Mouse (Mus musculus) adrenal gland, postnatal 14 days (tissue): ENCODE results near the gene Tor1aip2. TPM values are rescaled to one million over a fixed set of nuclear protein-coding genes. Genes with fewer than 3 reads are reported as not detected.

Experiments
- DNase-seq: peaks from one replicate; pipeline ENCODE4 v3.0.0; 2021; ENCODE audit warnings: mixed read lengths
- long read RNA-seq, 2 experiments: library from polyadenylated mRNA; stranded (forward); transcript quantifications; one replicate each; pipeline ENCODE4 v2.0.0; 2021
- total RNA-seq: library from RNA; stranded (reverse); gene quantifications from 2 replicates; pipeline ENCODE4 v1.2.3, GENCODE M21; 2021

The Tor1aip2 gene
- 113 and 124 TPM in 2 replicates for total RNA-seq
- long read RNA-seq, experiment 1, full-length matches to known transcripts = 33 of 64 reads
- long read RNA-seq, experiment 1, partial matches to known transcripts = 9 of 64 reads
- long read RNA-seq, experiment 1, other reads (novel, unspliced or antisense) = 22 of 64 reads
- long read RNA-seq, experiment 2, full-length matches to known transcripts = 24 of 38 reads
- long read RNA-seq, experiment 2, partial matches to known transcripts = 0 of 38 reads
- long read RNA-seq, experiment 2, other reads (novel, unspliced or antisense) = 14 of 38 reads

GRCm38 (mm10) chr1:156035269-156035929 is at the start of gene Tor1aip2:
Gene Tor1aip2, plus strand, starts transcription at chr1:156035403.
- DNase-seq = peak; percentile 90

DNA sequence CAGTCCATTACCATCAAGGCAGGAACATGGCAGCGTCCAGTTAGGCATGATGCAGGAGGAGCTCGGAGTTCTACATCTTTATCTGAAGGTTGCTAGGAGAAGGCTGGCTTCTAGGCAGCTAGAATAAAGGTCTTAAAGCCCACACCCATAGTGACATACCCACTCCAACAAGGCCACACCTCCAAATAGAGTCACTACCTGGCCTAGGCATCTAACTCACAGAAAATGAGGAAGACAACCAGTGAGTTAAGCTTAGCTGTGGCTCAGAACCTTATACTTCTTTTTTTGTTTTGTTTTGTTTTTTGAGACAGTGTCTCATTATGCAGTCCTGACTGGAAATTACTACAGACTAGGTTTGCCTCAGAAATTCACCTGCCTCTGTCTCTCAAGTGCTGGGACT is 47.6 kb upstream of the Tor1aip2 start:
- no peak for DNase-seq

DNA sequence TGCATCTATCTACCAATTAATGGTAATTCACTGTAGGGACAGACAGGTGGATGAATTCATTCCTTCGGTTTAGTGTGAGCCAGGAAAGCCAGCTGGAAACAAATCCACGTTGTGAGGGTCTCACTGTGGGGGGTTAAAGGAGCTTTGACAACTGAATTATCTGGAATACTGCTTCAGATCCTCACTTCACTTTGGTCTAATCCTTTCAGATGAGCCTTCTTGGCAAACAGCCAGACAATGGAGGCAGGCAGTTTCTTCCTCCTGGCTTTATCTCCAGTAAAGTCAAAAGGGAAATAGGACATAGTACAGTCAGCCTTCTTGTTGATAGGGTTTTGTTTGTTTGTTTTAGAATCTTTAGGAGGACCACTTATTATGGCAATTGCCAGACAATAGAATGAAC is 45.8 kb upstream of the Tor1aip2 start:
- DNase-seq = peak; percentile 15

DNA sequence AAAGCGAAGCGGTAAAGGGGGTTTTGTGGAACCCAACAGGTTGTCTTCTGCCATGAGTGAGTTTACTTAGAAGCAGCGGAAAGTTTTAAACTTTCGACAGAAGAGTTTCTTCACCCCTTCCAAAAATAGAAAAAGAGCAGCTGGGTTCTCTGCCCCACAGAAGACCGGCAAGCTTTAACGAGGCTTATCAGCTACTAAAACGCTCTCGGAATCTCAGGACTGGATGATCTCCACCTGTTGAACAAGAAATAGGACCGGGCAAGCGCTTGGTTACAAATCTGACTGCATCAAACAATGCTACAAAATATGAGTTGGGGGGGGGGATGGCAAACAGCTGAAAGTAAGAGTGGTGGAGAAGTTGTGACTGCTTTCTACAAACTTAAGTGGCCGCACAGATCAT is 44.8 kb upstream of the Tor1aip2 start:
- DNase-seq = no peak

GRCm38 (mm10) chr1:155994524-155994923 is 40.7 kb upstream of the Tor1aip2 start:
- no peak for DNase-seq

- DNase-seq = no peak
Measured at GRCm38 (mm10) chr1:155995612-155996011, 39.6 kb upstream of the Tor1aip2 start.

DNA sequence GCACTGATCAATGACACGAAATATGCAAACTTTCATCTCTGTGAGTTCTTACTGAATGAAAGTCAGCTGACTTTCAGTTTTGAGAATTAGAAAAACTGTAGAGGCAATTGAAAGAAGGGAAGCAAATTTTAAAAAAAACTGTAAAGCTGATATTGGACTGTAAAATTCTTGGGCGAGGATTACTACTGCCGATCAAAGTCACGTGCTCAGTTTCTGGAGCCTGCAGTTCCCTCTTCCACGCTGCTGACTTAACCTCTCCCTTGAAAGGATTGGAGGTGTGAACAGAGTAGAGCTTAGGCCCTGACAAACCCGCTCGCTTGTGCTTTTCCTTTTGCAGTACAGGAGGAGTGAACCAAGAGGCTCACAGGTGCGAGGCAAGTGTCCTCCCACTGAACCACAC is 32.8 kb upstream of the Tor1aip2 start:
- DNase-seq = no peak

DNA sequence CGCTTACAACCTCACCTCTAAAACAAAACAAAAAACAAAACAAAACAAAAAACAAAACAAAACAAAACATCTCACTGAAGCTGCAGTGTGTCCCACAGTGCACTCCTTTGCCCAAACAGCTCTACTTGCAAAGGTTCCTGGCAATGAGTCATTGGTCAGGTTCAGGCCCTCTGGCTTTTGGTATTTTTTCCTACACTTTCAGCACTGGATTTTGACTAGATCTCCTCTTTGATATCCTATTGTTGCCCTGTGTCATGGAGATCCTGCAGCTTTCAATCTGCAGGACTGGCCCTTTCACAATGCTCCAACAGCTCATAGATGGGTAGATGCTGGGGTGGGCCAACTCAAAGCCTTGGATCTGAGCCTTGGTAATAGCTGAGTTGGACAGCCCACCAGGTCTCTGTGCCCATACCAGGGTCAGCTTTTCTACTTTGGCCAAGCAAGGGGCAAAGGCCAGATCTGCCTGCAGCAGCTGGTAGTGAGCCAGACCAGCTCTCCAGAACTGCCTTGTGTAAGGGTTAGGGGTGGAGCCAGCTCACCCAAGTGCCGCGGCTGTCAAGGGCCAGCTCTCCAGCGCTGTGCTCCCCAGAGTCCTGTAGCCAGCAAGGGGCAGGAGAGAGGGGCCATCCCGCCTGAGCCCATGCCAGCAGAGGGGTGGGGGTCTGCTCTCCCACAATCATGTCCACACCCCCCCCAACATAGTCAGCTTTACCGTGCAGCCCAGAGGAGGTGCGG is 31.8 kb upstream of the Tor1aip2 start:
- peak; percentile 72 for DNase-seq

DNA sequence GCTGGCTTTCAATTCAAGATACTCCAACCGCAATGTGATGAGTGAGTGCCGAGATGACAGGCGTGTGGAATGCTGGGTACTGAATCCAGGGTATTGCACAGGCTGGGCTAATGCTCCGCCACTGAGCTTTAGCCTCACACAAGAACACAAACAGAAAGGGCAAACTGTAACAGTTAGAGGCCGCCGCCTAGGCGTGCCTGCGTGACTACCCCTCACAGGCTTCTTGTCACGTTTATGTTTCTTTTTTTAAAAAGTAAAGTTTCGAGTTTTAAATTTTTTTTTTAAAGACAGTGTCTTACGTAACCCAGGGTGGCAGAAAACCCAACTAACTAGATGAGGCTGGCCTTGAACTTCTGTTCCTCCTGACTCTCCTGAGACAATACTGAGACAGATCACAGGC is 29.3 kb upstream of the Tor1aip2 start:
- peak; percentile 28 for DNase-seq

- DNase-seq = no peak
Measured at GRCm38 (mm10) chr1:156009003-156009402, 26.2 kb upstream of the Tor1aip2 start.

- DNase-seq = no peak
Measured at GRCm38 (mm10) chr1:156019800-156020199, 15.4 kb upstream of the Tor1aip2 start.

GRCm38 (mm10) chr1:156020402-156020801 is 14.8 kb upstream of the Tor1aip2 start:
- no peak for DNase-seq

GRCm38 (mm10) chr1:156024831-156025503 is 10.2 kb upstream of the Tor1aip2 start:
- no peak for DNase-seq

GRCm38 (mm10) chr1:156027849-156028248 is 7.4 kb upstream of the Tor1aip2 start:
- no peak for DNase-seq

- DNase-seq = no peak
Measured at GRCm38 (mm10) chr1:156028340-156028975, 6.7 kb upstream of the Tor1aip2 start.

GRCm38 (mm10) chr1:156033921-156034320 is 1.3 kb upstream of the Tor1aip2 start:
- DNase-seq = no peak

DNA sequence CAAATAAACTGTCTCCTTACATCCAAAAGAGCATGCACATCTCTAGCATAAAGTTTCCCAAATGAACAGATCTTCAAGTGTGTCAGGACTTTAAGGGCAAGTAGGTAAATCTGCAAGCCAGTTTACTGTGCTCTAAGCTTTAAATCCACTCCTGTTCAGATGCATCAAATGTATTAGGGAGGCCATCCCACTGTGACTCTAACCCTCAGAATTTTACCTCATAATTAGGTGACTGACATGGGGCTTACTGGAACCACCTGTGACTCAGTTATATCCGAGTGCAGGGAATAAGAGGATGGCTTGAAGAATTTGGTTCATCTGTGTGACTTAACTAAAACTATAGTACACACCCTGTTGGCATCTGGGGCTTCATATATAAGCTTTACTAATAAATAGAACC is 542 bp upstream of the Tor1aip2 start:
- DNase-seq = no peak

- DNase-seq = peak; percentile 100
Measured at GRCm38 (mm10) chr1:156035930-156036737, 931 bp downstream of the Tor1aip2 start, which contains the start of gene Tor1aip1. Gene Tor1aip1, minus strand, starts transcription at chr1:156036480.

DNA sequence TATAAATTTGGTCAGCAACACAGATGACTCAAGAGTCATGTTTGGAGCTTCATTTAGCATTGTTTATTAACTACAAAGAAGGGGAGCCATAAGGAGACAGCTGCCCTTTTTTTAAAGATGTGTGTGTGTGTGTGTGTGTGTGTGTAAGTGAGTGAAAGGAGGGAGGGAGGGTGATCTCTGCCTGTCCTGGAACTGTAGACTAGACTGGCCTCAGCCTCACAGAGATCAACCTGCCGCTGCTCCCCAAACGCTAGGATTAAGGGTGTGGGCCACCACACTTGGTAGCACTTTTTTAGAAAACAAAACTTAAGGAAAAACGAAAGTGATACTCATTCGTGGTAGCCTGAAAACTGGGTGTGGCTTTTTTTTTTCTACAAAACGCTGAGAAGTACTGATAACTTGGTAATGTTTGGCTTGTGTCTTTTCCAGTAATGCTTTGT is 2.0 kb downstream of the Tor1aip2 start:
- peak; percentile 46 for DNase-seq

DNA sequence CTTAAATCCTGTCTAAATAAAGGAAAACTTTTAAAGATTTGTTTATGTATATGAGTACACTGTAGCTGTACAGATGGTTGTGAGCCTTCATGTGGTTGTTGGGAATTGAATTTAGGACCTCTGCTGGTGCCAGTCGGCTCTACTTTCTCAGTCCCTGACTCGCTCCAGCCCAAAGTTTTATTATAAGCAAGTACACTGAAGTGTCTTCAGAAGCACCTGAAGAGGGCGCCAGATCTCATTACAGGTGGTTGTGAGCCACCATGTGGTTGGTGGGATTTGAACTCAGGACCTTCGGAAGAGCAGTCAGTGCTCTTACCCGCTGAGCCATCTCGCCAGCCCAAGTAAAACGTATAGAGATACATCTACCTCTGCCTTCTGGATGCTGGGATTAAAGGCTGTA is 4.8 kb downstream of the Tor1aip2 start:
- peak; percentile 15 for DNase-seq
